Mouse (Mus musculus): ENCODE measurements around the gene Hoxa3. TPM values are rescaled to one million over a fixed set of nuclear protein-coding genes. Genes with fewer than 3 reads are reported as not detected.

Hoxa3 gene
- total RNA-seq, 4 experiments from 2014 or later = not detected

- DNase-seq (ENCODE audit: low spot score in 2 of 2) = no peak
Measured at GRCm38 (mm10) chr6:52185222-52185621, 27.9 kb downstream of the Hoxa3 start.

DNA sequence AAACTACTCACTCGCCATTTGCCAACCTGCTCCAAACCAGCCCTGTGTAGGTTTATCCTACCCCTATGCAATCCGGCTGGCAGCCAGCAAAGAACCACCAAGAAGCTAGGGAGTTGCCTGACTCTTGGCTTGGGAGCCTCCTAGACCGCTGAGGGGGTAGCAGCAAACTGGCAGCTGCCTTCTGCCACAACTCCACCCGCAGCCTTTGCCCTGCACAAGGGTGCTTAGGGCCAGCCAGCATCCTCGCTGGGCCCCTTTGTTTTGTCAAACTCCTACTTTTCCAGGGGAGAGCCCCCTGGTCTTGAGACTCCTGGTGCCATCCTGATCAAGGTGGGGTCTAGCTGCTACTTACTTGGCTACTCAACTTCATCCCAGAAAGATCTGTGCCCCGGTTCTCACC is 28.5 kb downstream of the Hoxa3 start:
- no peak for DNase-seq (ENCODE audit: low spot score in 2 of 2)

- DNase-seq (ENCODE audit: low spot score in 2 of 2) = no peak
Measured at GRCm38 (mm10) chr6:52183311-52184080, 29.6 kb downstream of the Hoxa3 start.

- no peak for DNase-seq (ENCODE audit: low spot score in 2 of 2)
Measured at GRCm38 (mm10) chr6:52182793-52183192, 30.3 kb downstream of the Hoxa3 start.

GRCm38 (mm10) chr6:52182030-52182429 is 31.1 kb downstream of the Hoxa3 start:
- no peak for DNase-seq (ENCODE audit: low spot score in 2 of 2)

DNA sequence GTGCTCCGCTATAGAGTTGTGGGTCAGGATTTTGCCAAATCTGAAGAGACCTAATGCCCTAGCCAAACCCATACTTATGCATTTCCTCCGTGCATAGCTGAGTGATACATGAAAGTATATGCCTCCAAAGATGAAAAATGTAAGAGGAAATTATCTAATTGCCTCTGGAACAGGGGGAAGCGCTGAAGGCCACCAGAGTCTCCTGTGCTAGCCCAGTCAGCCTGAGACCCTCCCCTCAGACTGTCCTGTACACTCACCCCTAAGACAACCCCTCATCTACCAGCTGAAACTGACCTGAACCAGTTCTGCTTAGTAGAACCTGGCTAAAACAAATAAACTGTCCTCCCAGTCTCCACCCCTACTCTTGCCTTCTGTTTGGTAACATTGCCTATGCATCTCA is 32.4 kb downstream of the Hoxa3 start:
- no peak for DNase-seq (ENCODE audit: low spot score in 2 of 2)

DNA sequence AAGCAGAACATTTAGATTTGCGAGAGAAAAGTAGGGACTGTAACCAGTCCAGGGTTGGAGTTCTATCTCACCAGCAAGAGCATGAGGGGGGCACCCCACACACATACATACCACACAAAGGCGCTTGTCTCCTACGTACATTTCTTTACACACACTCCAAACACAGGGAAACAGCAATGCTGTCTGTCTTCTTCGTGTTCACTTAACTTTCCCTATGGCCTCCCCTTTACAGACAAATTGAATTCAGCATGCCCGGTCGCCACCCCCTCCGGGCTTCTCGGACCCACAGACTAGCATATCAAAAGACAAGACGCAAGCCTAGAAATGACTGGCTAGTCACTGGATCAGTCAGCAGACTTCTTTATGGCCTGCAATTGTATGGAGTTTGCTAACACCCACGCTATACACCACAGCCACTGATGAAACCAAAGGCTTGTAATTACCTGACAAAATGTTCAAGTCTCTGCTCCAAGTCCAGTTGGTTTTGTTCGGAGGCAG is 32.9 kb downstream of the Hoxa3 start:
- no peak for DNase-seq (ENCODE audit: low spot score in 2 of 2)

DNA sequence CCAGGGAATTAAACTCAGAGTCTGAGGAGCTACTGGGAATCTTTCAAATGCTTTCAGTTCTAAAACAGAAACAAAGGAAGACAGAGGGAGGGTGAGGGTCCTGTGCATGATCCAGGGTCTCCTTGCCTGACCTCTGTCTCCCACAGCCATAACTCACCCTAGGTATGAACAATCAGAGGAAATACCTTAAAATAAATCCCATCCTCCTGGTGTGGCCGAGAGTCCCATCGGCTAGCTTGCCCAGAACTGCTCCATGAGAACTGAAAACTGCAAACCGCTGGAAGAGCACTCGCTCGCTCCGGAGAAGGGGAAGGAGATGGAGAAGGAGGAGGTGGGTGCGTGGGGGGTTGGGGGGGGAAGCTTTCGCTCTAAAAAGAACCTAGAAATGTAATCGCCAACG is 33.4 kb downstream of the Hoxa3 start:
- DNase-seq (ENCODE audit: low spot score in 2 of 2) = no peak

DNA sequence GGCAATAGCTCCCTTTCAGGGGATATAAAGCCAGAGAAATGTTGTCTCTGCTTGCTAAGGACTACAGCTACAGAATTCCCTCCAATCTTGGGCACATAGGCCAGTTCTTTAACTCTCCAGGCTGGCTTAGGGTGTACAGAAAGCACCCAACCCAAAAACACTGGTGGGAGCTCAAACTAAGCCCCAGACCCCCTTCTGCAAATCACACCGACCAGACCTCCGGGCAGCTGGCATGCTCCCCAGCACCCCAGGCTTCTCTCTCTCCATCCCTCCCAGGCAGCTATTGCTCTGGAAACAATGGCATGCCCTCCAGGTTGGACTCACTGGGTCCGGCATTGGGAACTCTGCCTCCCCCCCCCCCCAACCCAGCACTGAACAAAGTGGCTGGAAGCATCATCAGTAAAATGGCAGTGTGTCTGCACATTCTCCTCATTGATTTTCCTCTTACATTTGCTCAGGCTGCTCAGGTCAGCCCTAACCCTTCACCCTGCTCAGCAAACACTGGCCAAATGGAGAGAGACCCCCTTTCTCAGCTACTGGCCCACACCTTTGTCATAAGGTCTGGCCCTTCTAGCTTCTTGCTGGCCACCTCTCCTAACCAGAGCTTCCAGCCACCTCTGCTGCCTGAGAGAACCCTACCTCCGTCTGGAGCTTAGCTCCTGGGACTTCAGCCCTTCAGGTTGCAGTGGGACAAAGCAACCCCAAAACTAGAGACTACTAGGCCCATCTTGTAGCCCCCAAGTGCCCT is 34.0 kb downstream of the Hoxa3 start:
- DNase-seq (ENCODE audit: low spot score in 2 of 2) = no peak

GRCm38 (mm10) chr6:52177806-52178205 is 35.3 kb downstream of the Hoxa3 start:
- DNase-seq (ENCODE audit: low spot score in 2 of 2) = no peak

DNA sequence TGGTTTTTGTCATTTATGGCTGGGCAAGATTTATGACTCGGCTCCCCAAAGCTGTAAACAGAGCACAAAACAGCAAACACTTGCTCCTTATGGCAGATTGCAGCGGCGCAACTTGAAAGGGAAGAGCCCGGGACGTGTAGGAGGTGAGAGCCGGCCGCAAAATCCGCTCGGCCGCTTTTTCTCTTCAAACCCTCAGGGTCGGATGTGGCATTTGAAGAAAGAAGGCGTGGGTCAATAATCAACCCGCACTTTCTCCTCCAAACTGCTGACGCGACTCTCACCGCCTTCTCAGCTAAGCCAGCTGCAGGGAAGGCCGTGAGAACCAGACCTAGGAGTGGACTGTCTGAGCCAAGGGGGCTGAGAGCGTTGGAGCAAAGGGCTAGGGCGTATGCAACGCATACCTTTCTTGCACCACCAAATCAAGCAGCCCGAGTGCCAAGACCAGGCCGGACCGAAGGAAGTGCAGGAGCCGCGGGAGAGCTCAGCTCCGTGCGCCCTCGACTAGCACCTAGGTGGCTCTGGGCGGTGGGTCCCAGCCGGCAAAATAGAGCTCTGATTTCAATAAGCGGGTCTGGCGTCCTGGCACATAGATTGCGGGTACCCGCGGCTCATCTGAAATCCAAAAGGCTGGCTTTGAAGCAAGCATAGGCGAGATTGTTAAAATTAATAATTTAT is 35.9 kb downstream of the Hoxa3 start, which contains the start of gene 5730596B20Rik:
Gene 5730596B20Rik, plus strand, starts transcription at position 438 of the 675 bp plus-strand sequence.
- no peak for DNase-seq (ENCODE audit: low spot score in 2 of 2)

DNA sequence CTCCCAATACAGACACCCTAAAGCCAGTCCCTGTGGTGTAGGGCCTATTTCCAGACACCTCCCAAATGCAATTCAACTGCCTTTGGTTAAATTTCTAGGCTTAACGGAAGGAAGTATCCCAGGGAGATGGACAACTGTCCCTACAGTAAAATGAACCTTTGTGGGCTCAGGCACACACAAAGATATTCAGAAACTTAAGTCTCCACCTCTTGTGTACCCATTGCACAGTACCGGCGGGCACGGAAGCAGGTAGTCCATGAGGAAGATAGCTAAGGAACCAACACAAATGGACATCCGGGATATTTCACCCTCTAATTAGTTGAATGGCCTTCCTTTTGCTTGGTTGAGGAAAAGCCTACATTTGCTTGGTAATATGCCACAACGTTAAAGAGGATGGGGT is 36.7 kb downstream of the Hoxa3 start:
- DNase-seq (ENCODE audit: low spot score in 2 of 2) = no peak

DNA sequence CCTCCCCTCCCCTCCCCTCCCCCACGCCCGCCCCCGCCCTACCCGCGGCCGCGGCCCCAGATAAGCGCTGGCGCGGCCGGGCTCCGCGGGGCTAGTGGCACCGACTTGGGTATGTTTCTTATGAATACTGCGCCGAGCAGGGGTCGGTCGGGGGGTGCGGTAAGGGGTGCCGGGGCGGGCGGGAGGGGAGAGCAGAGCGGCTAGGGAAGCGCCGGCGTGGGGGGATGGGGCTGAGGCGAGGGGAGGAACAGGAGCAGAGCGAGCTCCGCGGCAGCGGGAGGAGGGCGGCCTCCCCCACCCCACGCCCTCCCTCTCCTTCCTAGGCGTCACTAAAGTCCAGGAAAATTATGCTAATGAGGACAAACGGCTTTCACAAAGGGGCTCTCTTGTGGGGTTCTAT is 37.3 kb downstream of the Hoxa3 start:
- DNase-seq (ENCODE audit: low spot score in 2 of 2) = no peak

GRCm38 (mm10) chr6:52174968-52175751 is 38.0 kb downstream of the Hoxa3 start:
- no peak for DNase-seq (ENCODE audit: low spot score in 2 of 2)

DNA sequence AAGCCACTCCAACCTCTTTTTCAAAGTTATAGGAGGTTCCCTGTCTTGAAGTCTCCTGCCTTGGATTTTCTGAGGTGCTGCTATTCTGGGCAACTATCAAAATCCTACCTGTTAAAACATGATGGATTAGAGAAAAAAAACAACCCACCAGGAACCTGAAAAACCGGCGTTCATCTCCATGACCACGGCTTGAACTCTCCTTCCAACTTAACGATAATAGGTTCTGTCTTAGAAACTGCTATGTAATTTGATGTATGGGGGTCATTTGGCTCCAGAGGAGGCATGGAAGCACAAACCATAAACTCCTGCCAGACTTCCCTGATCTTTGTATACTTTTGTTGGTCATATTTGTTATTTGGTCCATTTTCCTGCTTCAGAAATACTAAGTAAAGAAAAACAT is 39.5 kb downstream of the Hoxa3 start:
- DNase-seq (ENCODE audit: low spot score in 2 of 2) = no peak

GRCm38 (mm10) chr6:52172501-52172900 is 40.6 kb downstream of the Hoxa3 start:
- no peak for DNase-seq (ENCODE audit: low spot score in 2 of 2)

- DNase-seq (ENCODE audit: low spot score in 2 of 2) = no peak
Measured at GRCm38 (mm10) chr6:52171938-52172337, 41.2 kb downstream of the Hoxa3 start.

GRCm38 (mm10) chr6:52171331-52171730 is 41.8 kb downstream of the Hoxa3 start:
- no peak for DNase-seq (ENCODE audit: low spot score in 2 of 2)

DNA sequence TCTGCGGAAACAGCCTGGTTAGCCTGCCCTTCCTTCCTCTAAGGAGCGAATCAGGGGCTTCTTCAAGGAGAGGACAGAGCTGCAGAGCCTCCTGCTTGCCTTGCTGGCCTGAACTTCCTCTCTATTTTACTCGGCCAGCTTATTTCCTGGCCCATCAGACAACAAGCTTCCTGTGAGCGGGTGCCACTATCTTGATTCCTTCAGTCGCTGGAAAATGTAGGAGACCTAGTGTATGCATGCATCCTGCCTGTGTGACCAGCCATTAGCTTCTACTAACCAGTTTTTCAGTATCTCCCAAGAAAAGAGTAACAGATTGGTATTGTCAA is 42.3 kb downstream of the Hoxa3 start:
- no peak for DNase-seq (ENCODE audit: low spot score in 2 of 2)

DNA sequence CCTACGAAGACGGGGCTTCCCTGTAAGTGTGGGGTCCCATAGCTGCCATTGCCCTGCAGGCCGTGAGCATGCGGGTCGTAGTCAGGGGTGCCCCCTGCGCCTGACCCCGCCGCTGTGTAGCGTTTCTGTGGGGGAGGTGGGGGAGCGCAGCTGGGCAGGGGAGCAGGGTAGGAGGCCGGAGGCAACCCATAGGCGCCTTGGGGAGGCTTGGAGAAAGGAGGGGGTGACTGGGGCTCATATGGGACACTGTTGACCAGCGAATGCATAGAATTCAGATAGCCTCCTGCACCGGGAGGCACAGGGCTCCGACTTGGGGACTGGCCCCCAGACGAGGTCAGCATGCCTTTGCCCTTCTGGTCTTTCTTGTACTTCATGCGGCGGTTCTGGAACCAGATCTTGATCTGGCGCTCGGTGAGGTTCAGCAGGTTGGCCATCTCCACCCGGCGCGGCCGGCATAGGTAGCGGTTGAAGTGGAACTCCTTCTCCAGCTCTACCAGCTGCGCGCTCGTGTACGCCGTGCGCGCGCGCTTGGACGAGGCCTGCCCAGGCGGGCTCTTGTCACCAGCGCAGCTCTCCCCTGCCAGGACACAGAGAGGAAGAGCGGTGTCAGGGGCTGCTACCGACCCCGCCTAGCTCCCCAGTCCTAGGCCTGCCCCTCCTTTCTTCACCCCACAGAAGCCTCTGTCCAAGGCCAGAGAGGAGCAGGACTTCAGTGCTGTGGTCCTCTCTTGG is 42.8 kb downstream of the Hoxa3 start:
- DNase-seq (ENCODE audit: low spot score in 2 of 2) = no peak

All from layer of hippocampus, adult 8-10 months (tissue).